Mouse (Mus musculus) myocyte (in vitro differentiated cells): ENCODE measurements around the gene Galnt14.

ENCODE experiments used
- MAX ChIP-seq: IDR thresholded peaks from one replicate; pipeline ENCODE4 v1.6.1; 2011; ENCODE audit warnings: low read depth, mild to moderate bottlenecking, control low read depth
- POLR2A ChIP-seq: IDR thresholded peaks from one replicate; pipeline ENCODE4 v1.6.1; 2011; ENCODE audit warnings: low read depth, mild to moderate bottlenecking, control low read depth, moderate library complexity; ENCODE audit not compliant: insufficient read length

- TF ChIP-seq POLR2A (no peak), MAX (no peak)
These were observed 136.1 kb downstream of the Galnt14 start for GRCm38 (mm10) chr17:73574186-73574585.
